Mouse (Mus musculus): ENCODE measurements around the gene Spsb4. TPM values are rescaled to one million over a fixed set of nuclear protein-coding genes. Genes with fewer than 3 reads are reported as not detected.

The Spsb4 gene
- total and polyA plus RNA-seq, 3 experiments, result not detected

GRCm38 (mm10) chr9:96954063-96954809 is 64.4 kb downstream of the Spsb4 start:
- TF ChIP-seq GATA1 (IDR thresholded peaks at IDR 0.05; ENCODE audit: borderline replicate concordance, low read length), result no peak
- Histone ChIP-seq H3K4me3 (ENCODE audit: low read depth, low read length) (no peak overlapping the region), H3K27me3 (ENCODE audit: insufficient read depth, low read length) (no peaks in the 10 kb centered on the region; the same call in 1 of the 2 replicates), H3K36me3 (replicated peaks) (no peaks in the 10 kb centered on the region), H3K9me3 (replicated peaks) (no peaks in the 10 kb centered on the region), H3K4me1 (ENCODE audit: insufficient read depth, low read depth, low read length) (no peaks in the 10 kb centered on the region)
- no peak for ATAC-seq (ENCODE audit: extremely low read depth, insufficient number of reproducible peaks, low FRiP score, poor library complexity, severe bottlenecking)
- DNase-seq (ENCODE audit: low spot score), result no peak

- H3K27me3 ChIP-seq (ENCODE audit: insufficient read depth, low read length), result no peaks in the 10 kb centered on the region; the same call in 1 of the 2 replicates
- ATAC-seq (ENCODE audit: extremely low read depth, insufficient number of reproducible peaks, low FRiP score, poor library complexity, severe bottlenecking), result no peak
- H3K9me3 ChIP-seq (replicated peaks), result no peaks in the 10 kb centered on the region
Measured at GRCm38 (mm10) chr9:96953443-96953842, 65.2 kb downstream of the Spsb4 start.

GRCm38 (mm10) chr9:96952310-96952975 is 66.2 kb downstream of the Spsb4 start:
- Histone ChIP-seq H3K27me3 (ENCODE audit: insufficient read depth, low read length) (no peaks in the 10 kb centered on the region; the same call in 1 of the 2 replicates), H3K9me3 (replicated peaks) (no peaks in the 10 kb centered on the region), H3K4me1 (ENCODE audit: insufficient read depth, low read depth, low read length) (no peaks in the 10 kb centered on the region), H3K4me3 (ENCODE audit: low read depth, low read length) (no peak overlapping the region), H3K36me3 (replicated peaks) (no peaks in the 10 kb centered on the region)
- DNase-seq (ENCODE audit: low spot score), result no peak
- no peak for ATAC-seq (ENCODE audit: extremely low read depth, insufficient number of reproducible peaks, low FRiP score, poor library complexity, severe bottlenecking)
- TF ChIP-seq GATA2 (IDR thresholded peaks at IDR 0.05; ENCODE audit: borderline replicate concordance, low read depth, low read length) (no peak), POLR2AphosphoS5 (IDR thresholded peaks at IDR 0.05; ENCODE audit: insufficient replicate concordance, low read depth, low read length) (no peak), GATA1 (IDR thresholded peaks at IDR 0.05; ENCODE audit: borderline replicate concordance, low read length) (no peak)

More at GRCm38 (mm10) chr9:96953443-96953842, 65.2 kb downstream of the Spsb4 start:
- Histone ChIP-seq H3K36me3 (replicated peaks) (no peaks in the 10 kb centered on the region), H3K4me1 (ENCODE audit: insufficient read depth, low read depth, low read length) (no peaks in the 10 kb centered on the region), H3K4me3 (ENCODE audit: low read depth, low read length) (no peak overlapping the region)
- no peak for DNase-seq (ENCODE audit: low spot score)
- TF ChIP-seq POLR2AphosphoS5 (IDR thresholded peaks at IDR 0.05; ENCODE audit: insufficient replicate concordance, low read depth, low read length) (no peak), GATA2 (IDR thresholded peaks at IDR 0.05; ENCODE audit: borderline replicate concordance, low read depth, low read length) (no peak), CTCF (IDR thresholded peaks at IDR 0.05; ENCODE audit: low read depth, low read length) (no peak), TAL1 (conservative IDR thresholded peaks at IDR 0.05; ENCODE audit: low read depth, low read length) (no peak), GATA1 (IDR thresholded peaks at IDR 0.05; ENCODE audit: borderline replicate concordance, low read length) (no peak)

- H3K9me3 ChIP-seq (replicated peaks), result peaks cover 1% of the 10 kb centered on the region; the same call in 1 of the 2 replicates
- no peak overlapping the region for H3K4me3 ChIP-seq (ENCODE audit: low read depth, low read length)
- TF ChIP-seq POLR2AphosphoS5 (IDR thresholded peaks at IDR 0.05; ENCODE audit: insufficient replicate concordance, low read depth, low read length) (no peak), GATA1 (IDR thresholded peaks at IDR 0.05; ENCODE audit: borderline replicate concordance, low read length) (no peak), CTCF (IDR thresholded peaks at IDR 0.05; ENCODE audit: low read depth, low read length) (no peak), TAL1 (conservative IDR thresholded peaks at IDR 0.05; ENCODE audit: low read depth, low read length) (no peak)
- no peaks in the 10 kb centered on the region; the same call in 1 of the 2 replicates for H3K4me1 ChIP-seq (ENCODE audit: insufficient read depth, low read depth, low read length)
- DNase-seq (ENCODE audit: low spot score), result no peak
- ATAC-seq (ENCODE audit: extremely low read depth, insufficient number of reproducible peaks, low FRiP score, poor library complexity, severe bottlenecking), result no peak
- H3K36me3 ChIP-seq (replicated peaks), result no peaks in the 10 kb centered on the region
- no peaks in the 10 kb centered on the region; the same call in 1 of the 2 replicates for H3K27me3 ChIP-seq (ENCODE audit: insufficient read depth, low read length)
Measured at GRCm38 (mm10) chr9:96949551-96949950, 69.1 kb downstream of the Spsb4 start.

- H3K4me3 ChIP-seq (ENCODE audit: low read depth, low read length), result no peak overlapping the region
- no peak for DNase-seq (ENCODE audit: low spot score)
- H3K4me1 ChIP-seq (ENCODE audit: insufficient read depth, low read depth, low read length), result no peaks in the 10 kb centered on the region; the same call in 1 of the 2 replicates
- no peak for ATAC-seq (ENCODE audit: extremely low read depth, insufficient number of reproducible peaks, low FRiP score, poor library complexity, severe bottlenecking)
- H3K9me3 ChIP-seq (replicated peaks), result peaks cover 3% of the 10 kb centered on the region; the same call in 1 of the 2 replicates
- H3K36me3 ChIP-seq (replicated peaks), result no peaks in the 10 kb centered on the region
- TF ChIP-seq POLR2AphosphoS5 (IDR thresholded peaks at IDR 0.05; ENCODE audit: insufficient replicate concordance, low read depth, low read length) (no peak), GATA1 (IDR thresholded peaks at IDR 0.05; ENCODE audit: borderline replicate concordance, low read length) (no peak), CTCF (IDR thresholded peaks at IDR 0.05; ENCODE audit: low read depth, low read length) (no peak), GATA2 (IDR thresholded peaks at IDR 0.05; ENCODE audit: borderline replicate concordance, low read depth, low read length) (no peak), TAL1 (conservative IDR thresholded peaks at IDR 0.05; ENCODE audit: low read depth, low read length) (no peak)
- H3K27me3 ChIP-seq (ENCODE audit: insufficient read depth, low read length), result no peaks in the 10 kb centered on the region; the same call in 1 of the 2 replicates
Measured at GRCm38 (mm10) chr9:96948546-96948945, 70.1 kb downstream of the Spsb4 start.

- no peak for ATAC-seq (ENCODE audit: extremely low read depth, insufficient number of reproducible peaks, low FRiP score, poor library complexity, severe bottlenecking)
- Histone ChIP-seq H3K4me3 (ENCODE audit: low read depth, low read length) (no peak overlapping the region), H3K4me1 (ENCODE audit: insufficient read depth, low read depth, low read length) (no peaks in the 10 kb centered on the region; the same call in 1 of the 2 replicates), H3K27me3 (ENCODE audit: insufficient read depth, low read length) (no peaks in the 10 kb centered on the region), H3K36me3 (replicated peaks) (no peaks in the 10 kb centered on the region), H3K9me3 (replicated peaks) (peaks cover 3% of the 10 kb centered on the region)
- DNase-seq (ENCODE audit: low spot score), result no peak
- TF ChIP-seq TAL1 (conservative IDR thresholded peaks at IDR 0.05; ENCODE audit: low read depth, low read length), result no peak
- TF ChIP-seq POLR2AphosphoS5 (IDR thresholded peaks at IDR 0.05; ENCODE audit: insufficient replicate concordance, low read depth, low read length), result no peak
- no peak for TF ChIP-seq GATA2 (IDR thresholded peaks at IDR 0.05; ENCODE audit: borderline replicate concordance, low read depth, low read length)
- TF ChIP-seq CTCF (IDR thresholded peaks at IDR 0.05; ENCODE audit: low read depth, low read length), result no peak
- no peak for TF ChIP-seq GATA1 (IDR thresholded peaks at IDR 0.05; ENCODE audit: borderline replicate concordance, low read length)
Measured at GRCm38 (mm10) chr9:96947171-96947570, 71.5 kb downstream of the Spsb4 start.

Data from G1E (cell line).